Mouse (Mus musculus) macrophage (primary cell): ENCODE results near the gene Dcaf11. TPM values are rescaled to one million over a fixed set of nuclear protein-coding genes. Genes with fewer than 3 reads are reported as not detected.

Experiments used
- H3K27ac ChIP-seq: fragments of 350-480 bp; formaldehyde crosslinking; 2 replicates; pipeline ENCODE4 v1.9.0; 2021
- H3K36me3 ChIP-seq: fragments of 350-480 bp; formaldehyde crosslinking; 2 replicates; pipeline ENCODE4 v1.9.0; 2021; ENCODE audit errors: inconsistent target
- H3K4me3 ChIP-seq: fragments of 350-480 bp; formaldehyde crosslinking; 2 replicates; pipeline ENCODE4 v1.9.0; 2021; ENCODE audit errors: inconsistent target
- H3K79me2 ChIP-seq: fragments of 350-480 bp; formaldehyde crosslinking; 2 replicates; pipeline ENCODE4 v1.9.0; 2021; ENCODE audit errors: inconsistent target
- WGBS: methylation state at CpG from one replicate; pipeline ENCODE4 v1.1.7; 2026; ENCODE audit warnings: inconsistent platforms; ENCODE audit not compliant: missing documents; 5-methylcytosine and 5-hydroxymethylcytosine counted together
- polyA plus RNA-seq: library from polyadenylated mRNA; stranded (reverse); fragments of 250-400 nt; gene quantifications from 3 replicates; pipeline ENCODE4 v1.2.4, GENCODE M21; 2018; ENCODE audit warnings: inconsistent platforms

The Dcaf11 gene
- polyA plus RNA-seq, 1 experiment from 2014 or later: 44.6 TPM

- Histone ChIP-seq H3K36me3 (peaks cover 29% of the 10 kb centered on the region), H3K79me2 (peaks cover 13% of the 10 kb centered on the region; the same call in 1 of the 2 replicates), H3K4me3 (peak overlapping the region; percentile 84), H3K27ac (peak overlapping the region; percentile 75)
- WGBS: 3% methylated on average over 10 of the region's 10 CpGs
Observed at GRCm38 (mm10) chr14:55540787-55541321, 19.0 kb upstream of the Dcaf11 start.

- 90% methylated on average over 12 of the region's 12 CpGs for WGBS
- Histone ChIP-seq H3K79me2 (peaks cover 13% of the 10 kb centered on the region; the same call in 1 of the 2 replicates), H3K27ac (no peak overlapping the region), H3K4me3 (no peak overlapping the region), H3K36me3 (peaks cover 43% of the 10 kb centered on the region)
Observed at GRCm38 (mm10) chr14:55542268-55542667, 17.5 kb upstream of the Dcaf11 start.

GRCm38 (mm10) chr14:55544334-55544733, 15.5 kb upstream of the Dcaf11 start:
- Histone ChIP-seq H3K27ac (no peak overlapping the region), H3K36me3 (peaks cover 63% of the 10 kb centered on the region), H3K4me3 (no peak overlapping the region), H3K79me2 (peaks cover 13% of the 10 kb centered on the region; the same call in 1 of the 2 replicates)
- WGBS: 91% methylated on average over 9 of the region's 9 CpGs

- WGBS: 95% methylated on average over 6 of the region's 6 CpGs
- no peaks in the 10 kb centered on the region for H3K79me2 ChIP-seq
- no peak overlapping the region for H3K27ac ChIP-seq
- H3K4me3 ChIP-seq: no peak overlapping the region
- peaks cover 46% of the 10 kb centered on the region for H3K36me3 ChIP-seq
Observed at GRCm38 (mm10) chr14:55550191-55550590, 9.6 kb upstream of the Dcaf11 start.

- no peaks in the 10 kb centered on the region for H3K79me2 ChIP-seq
- H3K4me3 ChIP-seq: no peak overlapping the region
- H3K36me3 ChIP-seq: peaks cover 35% of the 10 kb centered on the region
- WGBS: 88% methylated on average over 5 of the region's 5 CpGs
- H3K27ac ChIP-seq: no peak overlapping the region
Observed at GRCm38 (mm10) chr14:55551347-55551746, 8.5 kb upstream of the Dcaf11 start.

GRCm38 (mm10) chr14:55551794-55552193, 8.0 kb upstream of the Dcaf11 start:
- WGBS: 96% methylated on average over 7 of the region's 8 CpGs
- peaks cover 30% of the 10 kb centered on the region for H3K36me3 ChIP-seq

GRCm38 (mm10) chr14:55554635-55555034, 5.2 kb upstream of the Dcaf11 start:
- no peak overlapping the region for H3K27ac ChIP-seq
- H3K36me3 ChIP-seq: peaks cover 3% of the 10 kb centered on the region; the same call in 1 of the 2 replicates
- H3K4me3 ChIP-seq: no peak overlapping the region
- H3K79me2 ChIP-seq: peaks cover 15% of the 10 kb centered on the region; the same call in 1 of the 2 replicates

More at GRCm38 (mm10) chr14:55551794-55552193, 8.0 kb upstream of the Dcaf11 start:
- H3K4me3 ChIP-seq: no peak overlapping the region
- H3K27ac ChIP-seq: no peak overlapping the region
- H3K79me2 ChIP-seq: no peaks in the 10 kb centered on the region

- H3K36me3 ChIP-seq: no peaks in the 10 kb centered on the region
- H3K27ac ChIP-seq: no peak overlapping the region
- WGBS: 82% methylated on average over 3 of the region's 3 CpGs
- no peak overlapping the region for H3K4me3 ChIP-seq
- peaks cover 15% of the 10 kb centered on the region; the same call in 1 of the 2 replicates for H3K79me2 ChIP-seq
Observed at GRCm38 (mm10) chr14:55555788-55556187, 4.0 kb upstream of the Dcaf11 start.

- WGBS: 6% methylated on average over 5 of the region's 5 CpGs
- peaks cover 27% of the 10 kb centered on the region; the same call in 1 of the 2 replicates for H3K79me2 ChIP-seq
- H3K27ac ChIP-seq: peak overlapping the region; percentile 96
- no peaks in the 10 kb centered on the region for H3K36me3 ChIP-seq
- H3K4me3 ChIP-seq: no peak overlapping the region
Observed at GRCm38 (mm10) chr14:55557003-55557402, 2.8 kb upstream of the Dcaf11 start.

GRCm38 (mm10) chr14:55557587-55557986, 2.2 kb upstream of the Dcaf11 start:
- peaks cover 29% of the 10 kb centered on the region; the same call in 1 of the 2 replicates for H3K79me2 ChIP-seq
- peak overlapping the region; percentile 96 for H3K27ac ChIP-seq
- WGBS: 83% methylated on average over 3 of the region's 3 CpGs
- 0 out of 2 replicates have a peak, but pooled peaks cover under 1% of the 10 kb centered on the region for H3K36me3 ChIP-seq
- H3K4me3 ChIP-seq: no peak overlapping the region

- Histone ChIP-seq H3K36me3 (peaks cover 8% of the 10 kb centered on the region), H3K4me3 (peak overlapping the region; percentile 89), H3K79me2 (peaks cover 29% of the 10 kb centered on the region; the same call in 1 of the 2 replicates), H3K27ac (peak overlapping the region; percentile 96)
- WGBS: 45% methylated on average over 6 of the region's 6 CpGs
Observed at GRCm38 (mm10) chr14:55558740-55559448, 912 bp upstream of the Dcaf11 start.

- H3K79me2 ChIP-seq: peaks cover 29% of the 10 kb centered on the region; the same call in 1 of the 2 replicates
- H3K27ac ChIP-seq: peak within 1 kb of the TSS; percentile 96
- peaks cover 23% of the 10 kb centered on the region for H3K36me3 ChIP-seq
- WGBS: 2% methylated on average over 51 of the region's 51 CpGs
- peak within 1 kb of the TSS; percentile 89 for H3K4me3 ChIP-seq
Observed at GRCm38 (mm10) chr14:55560202-55561073, 632 bp downstream of the Dcaf11 start, which contains the start of gene A730061H03Rik. TSS of gene A730061H03Rik (minus strand) at chr14:55560406.

GRCm38 (mm10) chr14:55561860-55562259, 2.1 kb downstream of the Dcaf11 start:
- H3K4me3 ChIP-seq: no peak overlapping the region
- WGBS: 98% methylated on average over 10 of the region's 10 CpGs
- H3K79me2 ChIP-seq: peaks cover 29% of the 10 kb centered on the region; the same call in 1 of the 2 replicates
- peaks cover 37% of the 10 kb centered on the region for H3K36me3 ChIP-seq
- no peak overlapping the region for H3K27ac ChIP-seq

- Histone ChIP-seq H3K79me2 (peaks cover 26% of the 10 kb centered on the region; the same call in 1 of the 2 replicates), H3K4me3 (no peak overlapping the region), H3K27ac (no peak overlapping the region), H3K36me3 (peaks cover 51% of the 10 kb centered on the region)
- WGBS: 93% methylated on average over 11 of the region's 11 CpGs
Observed at GRCm38 (mm10) chr14:55563249-55563648, 3.4 kb downstream of the Dcaf11 start.
